Mouse (Mus musculus) T-cell, adult 2 months (primary cell): ENCODE measurements around the gene Slc4a7.

Experiments used
- DNase-seq: peaks from one replicate; pipeline ENCODE4 v3.0.0; 2022; ENCODE audit warnings: low spot score

Gene Slc4a7

DNA sequence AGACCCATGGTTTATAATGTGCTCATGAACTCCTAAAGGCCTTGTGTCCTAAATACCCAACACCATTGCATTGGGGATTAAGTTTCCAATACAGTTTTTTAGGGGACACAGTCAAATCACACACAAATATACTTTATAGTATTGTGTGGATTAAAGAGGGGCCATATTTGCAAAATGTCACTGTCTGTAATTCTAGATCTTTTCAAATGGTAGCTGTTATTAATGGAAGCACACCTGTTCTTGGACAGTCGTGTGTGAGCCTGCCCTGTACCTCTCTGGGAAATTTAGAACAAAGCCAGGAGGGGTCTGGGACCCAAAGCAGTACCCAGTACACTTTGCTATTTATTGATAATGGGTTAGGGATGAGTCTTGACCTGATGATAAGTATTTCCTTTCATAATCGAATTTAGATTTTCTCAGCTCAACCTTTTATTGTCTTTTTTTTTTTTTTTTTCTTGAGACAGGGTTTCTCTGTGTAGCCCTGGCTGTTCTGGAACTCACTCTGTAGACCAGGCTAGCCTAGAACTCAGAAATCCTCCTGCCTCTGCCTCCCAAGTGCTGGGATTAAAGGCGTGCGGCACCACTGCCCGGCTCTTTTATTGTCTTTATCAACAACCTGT lies at the start of gene Slc4a7:
Slc4a7 (plus strand) TSS at position 570 of the 620 bp plus-strand sequence.
- no peak for DNase-seq

DNA sequence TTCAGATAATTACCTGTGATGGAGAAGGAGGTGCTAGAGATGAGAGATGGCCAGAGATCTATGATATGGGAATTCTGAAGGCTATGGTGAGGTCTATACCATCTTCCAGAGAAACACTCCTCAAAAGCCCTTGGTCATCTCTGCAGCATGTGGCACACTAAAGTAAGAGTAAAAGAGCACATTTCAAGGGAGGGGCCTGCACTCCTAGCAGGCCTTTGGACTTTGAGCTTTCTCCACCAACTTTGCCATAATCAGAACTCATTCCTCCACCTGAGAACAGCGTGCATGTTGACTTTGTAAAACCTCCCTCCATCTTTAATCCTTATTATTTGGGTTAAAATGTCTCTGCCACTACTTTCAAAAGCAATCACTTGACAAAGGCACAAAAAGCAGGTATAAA lies 31.5 kb upstream of the Slc4a7 start:
- DNase-seq: no peak

DNA sequence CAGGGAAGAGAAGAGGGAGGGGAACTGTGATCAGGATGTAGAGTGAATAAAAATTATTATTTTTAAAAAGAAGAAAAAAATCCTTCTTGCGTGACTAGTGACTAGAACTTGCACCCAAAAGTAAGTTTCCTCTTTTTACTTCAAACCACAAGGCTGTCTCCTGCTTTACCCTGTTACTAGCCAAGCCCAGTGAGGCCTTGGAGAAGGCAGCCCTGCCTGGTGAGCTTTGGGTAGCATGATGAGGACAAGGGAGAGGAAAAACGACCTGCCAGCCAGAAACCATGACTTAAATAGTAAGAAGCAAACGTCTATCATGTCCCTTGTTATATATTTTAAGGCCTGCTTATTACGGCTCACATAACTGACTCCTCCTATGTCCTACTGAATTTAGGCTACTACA lies 20.5 kb upstream of the Slc4a7 start:
- no peak for DNase-seq

DNA sequence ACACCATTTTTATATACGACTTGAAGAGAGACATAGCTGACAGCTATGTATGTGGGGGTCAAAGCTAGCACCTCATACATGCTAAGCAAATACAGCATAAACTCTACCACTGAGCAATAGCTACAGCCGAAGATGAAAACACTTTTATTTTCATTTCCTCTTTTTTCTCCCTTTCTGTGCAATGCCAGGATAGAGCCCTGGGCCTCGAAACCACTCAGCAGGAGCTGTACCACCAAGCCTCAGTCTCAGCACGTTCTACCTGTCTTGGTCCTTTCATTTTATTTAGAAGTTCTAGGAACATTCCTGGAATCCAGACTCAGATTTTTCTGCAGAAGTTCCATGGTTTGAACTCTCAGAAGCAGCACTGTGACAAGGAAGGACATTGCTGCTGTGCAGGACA lies 17.3 kb upstream of the Slc4a7 start:
- DNase-seq: no peak

DNA sequence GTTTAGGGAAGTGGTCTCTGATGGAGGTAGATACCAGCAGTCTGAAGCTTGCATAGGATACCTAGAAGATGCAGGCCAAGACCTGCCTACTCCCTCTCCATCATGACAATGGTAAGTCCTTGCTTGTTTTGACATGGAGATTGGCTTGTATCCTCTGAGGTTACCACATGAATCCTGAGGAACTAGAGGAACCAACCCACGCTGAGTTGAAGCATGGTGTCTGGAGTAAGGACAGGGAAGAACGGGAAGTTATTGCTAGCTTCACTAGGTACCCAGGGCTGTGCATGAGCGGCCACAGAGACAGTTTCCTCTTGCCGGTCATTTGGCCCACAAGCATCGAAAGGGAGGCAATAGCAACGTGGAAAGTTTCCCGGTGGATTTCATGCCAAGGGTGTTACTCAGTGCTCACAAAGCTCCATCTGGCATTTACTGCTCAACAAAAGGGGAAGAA lies 16.0 kb upstream of the Slc4a7 start:
- no peak for DNase-seq

DNA sequence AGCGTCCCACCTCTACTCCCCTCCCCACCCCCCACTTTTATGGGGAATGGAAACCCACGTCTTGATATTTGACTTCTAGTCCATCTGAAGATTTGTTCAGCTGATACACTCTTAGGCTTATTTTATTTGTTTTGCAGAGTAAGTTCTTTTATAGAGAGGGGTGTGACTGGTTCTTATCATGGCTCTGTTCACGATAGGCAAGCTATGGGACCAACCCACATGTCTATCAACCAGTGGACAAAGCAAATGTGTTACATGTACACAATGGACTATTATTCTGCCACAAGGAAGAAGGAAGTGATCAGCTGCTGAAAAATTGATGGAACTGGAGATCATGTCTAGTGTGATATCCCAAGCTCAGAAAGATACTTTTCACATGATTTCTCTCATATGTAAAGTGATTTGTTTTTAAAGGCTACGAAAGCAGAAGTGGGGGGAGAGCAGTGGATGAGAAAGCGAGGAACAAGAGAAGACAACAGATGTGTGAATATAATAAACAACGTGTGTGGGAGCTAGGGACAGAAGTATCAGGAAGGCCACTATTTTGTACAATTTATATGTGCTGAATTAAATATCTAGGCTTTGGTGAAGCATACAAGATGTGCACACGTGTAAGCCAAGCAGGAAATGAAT lies 14.7 kb upstream of the Slc4a7 start:
- DNase-seq: no peak

DNA sequence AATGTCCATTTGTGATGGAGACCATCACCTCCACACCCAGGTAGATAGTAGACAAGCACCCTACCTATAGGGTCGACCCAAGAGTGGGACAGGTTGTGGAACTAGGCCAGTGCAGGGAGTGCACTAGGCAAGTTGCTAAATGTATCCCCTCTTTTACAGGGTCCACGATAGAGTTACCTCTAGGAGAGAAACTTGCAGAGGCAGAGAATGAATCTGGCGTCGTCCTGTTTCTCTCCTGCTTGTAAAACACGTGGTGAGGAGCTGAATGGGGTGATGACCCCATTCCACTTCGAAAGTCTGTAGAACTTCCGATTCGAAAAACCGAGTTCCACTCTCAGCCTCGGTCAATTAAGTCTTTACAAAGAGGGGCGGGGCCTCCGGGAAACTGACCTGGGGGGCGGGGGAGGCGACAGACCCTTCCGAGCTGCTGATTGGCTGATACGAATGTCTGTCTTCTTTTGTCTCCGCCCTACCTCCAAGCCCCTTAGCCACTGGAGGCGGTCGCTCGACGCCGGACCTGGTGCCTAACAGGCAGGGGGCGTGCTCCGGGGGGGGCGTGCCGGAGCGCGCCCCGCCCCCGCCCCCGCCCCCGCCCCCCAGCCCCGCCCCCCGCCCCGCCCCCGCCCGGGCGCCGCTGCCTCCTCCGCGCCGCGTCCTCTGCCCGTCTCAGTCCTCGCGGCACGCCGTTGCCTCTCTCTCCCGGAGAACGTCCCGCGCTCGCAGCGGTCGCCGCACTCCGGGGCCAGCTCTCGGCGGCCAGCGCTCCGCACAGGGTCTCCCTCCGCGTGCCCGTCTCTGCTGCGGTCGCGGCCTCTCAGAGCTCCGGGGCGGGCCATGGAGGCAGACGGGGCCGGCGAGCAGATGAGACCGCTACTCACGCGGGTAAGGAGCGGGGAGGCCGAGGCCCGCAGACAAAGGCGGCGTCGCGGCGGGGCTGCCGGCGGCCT lies 593 bp downstream of the Slc4a7 start:
- peak; percentile 86 for DNase-seq

DNA sequence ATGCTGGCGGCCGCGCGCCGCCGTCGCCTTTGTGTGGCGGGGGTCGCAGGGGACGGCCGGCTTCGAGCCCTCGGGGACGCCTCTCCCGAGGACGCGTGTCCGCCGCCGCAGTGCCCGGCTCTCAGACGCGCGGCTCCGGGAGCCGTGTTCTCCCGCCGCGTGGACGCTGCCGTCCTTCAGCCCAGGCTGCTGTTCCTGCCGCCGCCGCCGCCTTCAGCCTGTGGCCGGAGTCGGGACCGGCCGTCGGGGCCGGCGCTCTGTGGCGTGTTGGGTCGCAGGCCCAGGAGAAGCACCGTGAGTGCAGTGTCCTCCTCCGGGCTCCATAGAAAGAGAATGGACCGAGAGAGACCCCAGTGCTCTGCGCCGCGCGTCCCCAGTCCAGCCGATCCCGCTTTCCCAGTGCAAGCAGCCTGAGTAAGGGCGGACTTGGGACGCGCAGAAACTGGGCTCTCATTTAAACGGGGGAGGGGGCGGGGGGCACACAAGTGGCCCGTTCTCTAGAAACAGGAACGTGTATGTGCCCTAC lies 1.3 kb downstream of the Slc4a7 start:
- no peak for DNase-seq

DNA sequence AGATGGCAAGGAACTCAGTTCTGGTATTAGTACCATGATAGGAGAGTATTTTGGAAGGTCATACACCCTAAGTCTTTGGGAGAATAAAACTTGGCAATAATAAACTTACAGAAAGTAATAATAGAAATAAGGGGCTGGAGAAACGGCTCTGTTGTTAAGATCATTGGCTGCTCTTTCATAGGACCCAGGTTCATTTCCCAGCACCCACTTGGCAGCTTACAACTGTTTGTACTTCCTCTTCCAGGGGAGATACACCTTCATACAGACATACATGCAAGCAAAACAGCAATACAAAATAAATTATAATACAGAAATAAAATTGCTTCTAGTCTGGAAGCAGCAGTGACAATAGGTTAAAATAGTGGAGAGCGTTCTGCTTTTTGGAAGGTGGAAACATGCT lies 2.6 kb downstream of the Slc4a7 start:
- DNase-seq: no peak

DNA sequence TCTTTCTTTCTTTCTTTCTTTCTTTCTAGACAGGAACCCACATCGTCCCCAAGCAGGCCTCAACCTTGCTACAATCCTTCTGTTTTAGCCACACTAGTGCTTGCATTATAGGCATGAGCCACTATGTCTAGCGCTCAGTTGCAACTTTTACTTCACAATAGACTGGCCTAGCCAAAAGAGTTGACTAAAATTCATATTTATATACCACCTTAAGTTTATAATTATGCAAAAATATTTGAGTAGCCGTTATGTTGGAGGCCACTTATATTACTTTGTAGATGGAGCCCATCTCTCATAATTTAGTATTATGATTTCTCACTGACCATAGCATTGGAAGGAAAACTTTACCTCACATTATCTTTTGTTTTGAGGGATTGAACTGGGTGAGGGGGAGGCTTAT lies 3.0 kb downstream of the Slc4a7 start:
- no peak for DNase-seq

DNA sequence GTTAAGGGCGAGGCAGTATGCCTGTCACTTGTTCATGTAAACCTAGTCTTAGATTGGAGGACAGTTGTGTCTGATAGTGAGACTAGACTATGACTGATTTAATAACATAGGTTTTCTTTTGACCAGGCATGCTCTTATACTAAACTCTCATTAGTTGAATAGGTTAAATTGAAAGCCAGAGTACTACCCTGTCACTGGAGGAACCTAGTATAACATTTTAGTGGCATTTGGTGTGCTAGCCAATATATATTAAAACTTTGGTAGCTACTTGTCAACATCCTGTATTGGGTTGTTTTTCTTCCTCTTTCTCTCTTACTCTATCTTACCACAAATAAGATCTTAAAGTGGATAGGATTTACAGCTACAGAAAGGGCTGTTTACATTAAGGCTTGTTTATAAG lies 4.3 kb downstream of the Slc4a7 start:
- DNase-seq: no peak

DNA sequence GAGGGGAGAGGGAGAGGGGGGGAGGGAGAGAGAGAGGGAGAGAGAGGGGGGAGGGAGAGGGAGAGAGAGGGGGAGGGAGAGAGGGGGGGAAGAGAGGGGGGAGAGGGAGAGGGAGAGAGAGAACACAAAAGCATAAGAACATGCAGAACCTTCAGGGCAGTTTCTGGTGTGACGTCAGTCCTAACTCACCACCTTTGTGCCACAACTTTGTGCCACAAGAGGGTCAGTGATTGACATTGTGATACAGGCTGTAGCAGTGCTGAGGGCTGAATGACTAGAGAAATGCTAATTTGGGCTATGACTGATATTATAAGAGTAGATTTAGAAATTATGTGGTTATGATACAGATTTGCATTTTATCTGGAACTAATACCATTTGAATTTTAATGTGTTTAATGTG lies 5.0 kb downstream of the Slc4a7 start:
- no peak for DNase-seq

DNA sequence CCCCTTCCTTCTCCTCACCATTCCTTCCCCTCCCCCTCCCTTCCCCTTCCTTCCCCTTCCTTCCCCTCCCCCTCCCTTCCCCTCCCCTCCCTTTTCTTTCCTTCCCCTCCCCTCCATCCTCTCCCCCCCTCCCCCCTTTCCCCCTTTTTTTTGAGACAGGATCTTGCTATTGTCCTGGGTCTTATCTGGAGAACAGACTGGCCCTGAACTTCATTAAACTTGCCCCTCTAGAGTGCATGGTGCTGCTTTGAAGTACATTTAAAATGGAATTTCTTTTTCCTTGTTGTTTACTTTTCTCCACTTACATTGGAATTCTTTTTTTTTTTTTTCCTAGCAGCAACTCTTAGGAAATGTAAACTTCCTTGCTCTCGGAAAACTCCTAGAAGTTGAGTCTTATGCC lies 6.9 kb downstream of the Slc4a7 start:
- DNase-seq: no peak

DNA sequence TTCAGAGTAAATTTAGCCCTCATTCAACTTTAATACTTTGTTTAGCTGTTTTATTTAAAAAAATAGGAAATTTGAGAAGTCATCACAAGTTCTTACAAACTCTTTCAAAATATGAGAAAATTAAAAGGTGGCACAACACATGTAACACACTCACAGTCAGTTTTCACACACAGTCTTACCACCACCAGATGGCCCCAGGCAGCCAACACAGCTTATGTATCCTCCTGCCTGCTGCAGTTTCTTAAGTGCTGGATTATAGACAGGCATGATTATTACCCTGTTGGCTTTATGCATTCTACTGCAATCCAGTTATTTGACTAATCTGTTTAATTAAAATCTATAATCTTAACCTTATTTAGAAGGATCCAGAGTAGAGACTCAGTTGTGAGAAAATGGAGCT lies 12.1 kb downstream of the Slc4a7 start:
- DNase-seq: no peak

DNA sequence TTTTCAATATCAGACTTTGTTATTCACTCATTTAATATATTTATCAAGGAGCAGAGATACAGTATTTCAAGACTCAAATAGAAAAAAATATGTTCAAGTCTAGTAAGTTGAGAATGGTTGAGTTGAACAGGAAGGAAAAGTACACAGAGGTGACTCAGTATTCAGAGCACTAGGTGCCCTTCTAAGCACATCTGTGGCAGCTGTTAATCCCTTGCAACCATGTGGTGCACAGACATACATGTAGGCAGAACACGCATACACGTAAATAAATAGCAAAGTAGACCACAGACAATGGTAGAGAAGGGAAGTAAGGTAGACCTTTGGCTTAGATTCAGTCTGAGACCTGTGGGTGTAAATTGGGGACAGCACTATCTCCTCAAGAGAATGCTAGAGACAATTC lies 13.7 kb downstream of the Slc4a7 start:
- no peak for DNase-seq

DNA sequence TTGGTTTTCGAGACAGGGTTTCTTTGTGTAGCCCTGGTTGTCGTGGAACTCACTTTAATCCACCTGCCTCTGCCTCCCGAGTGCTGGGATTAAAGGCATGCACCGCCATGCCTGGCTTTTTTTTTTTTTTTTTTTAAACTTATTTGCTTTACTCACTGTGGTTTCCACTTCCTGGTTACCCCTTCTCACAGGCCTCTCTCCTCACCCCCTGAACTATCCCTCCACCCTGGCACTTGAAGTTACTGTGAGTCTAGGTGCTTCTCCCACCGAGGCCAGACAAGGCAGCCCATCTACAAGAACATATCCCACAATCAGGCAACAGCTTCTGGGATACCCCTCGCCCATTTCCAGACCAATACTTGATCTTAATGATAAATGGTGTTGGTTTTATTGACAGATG lies 14.8 kb downstream of the Slc4a7 start:
- peak; percentile 27 for DNase-seq

DNA sequence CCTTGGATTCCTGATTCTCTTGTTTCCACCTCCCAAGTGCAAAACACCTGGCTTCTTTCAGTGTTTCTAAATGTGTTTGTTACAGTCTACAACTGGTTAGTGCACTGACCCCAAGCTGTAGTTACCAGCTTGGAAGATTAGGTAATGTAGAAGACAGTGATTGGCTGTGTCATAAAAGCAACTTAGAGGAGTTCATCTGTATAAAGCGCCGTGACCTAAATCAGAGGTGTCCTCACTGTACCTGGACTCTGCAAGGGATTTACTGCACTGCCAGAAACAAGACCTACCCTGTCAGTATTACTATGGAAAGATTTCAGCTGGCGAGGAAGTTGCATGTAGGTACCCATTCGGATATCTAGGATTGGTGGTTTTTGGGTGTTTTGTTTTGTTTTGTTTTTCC lies 16.5 kb downstream of the Slc4a7 start:
- DNase-seq: no peak

DNA sequence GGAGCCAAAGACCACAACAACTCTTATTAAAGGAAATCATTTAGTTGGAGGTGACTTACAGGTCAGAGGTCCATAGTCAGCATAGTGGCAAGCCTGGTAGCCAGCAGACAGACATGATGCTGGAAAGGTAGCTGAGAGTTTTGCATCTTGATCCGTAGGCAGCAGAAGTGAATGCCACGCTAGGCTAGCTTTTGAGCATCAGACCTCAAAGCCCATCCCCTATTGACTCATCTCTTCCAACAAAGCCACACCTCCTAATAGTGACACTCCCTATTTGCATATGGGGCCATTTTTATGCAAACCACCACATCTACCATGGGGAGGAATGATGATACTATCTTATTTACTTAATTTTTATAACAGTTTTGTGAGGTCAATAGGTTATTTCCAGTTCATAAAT lies 79.1 kb downstream of the Slc4a7 start:
- DNase-seq: no peak

DNA sequence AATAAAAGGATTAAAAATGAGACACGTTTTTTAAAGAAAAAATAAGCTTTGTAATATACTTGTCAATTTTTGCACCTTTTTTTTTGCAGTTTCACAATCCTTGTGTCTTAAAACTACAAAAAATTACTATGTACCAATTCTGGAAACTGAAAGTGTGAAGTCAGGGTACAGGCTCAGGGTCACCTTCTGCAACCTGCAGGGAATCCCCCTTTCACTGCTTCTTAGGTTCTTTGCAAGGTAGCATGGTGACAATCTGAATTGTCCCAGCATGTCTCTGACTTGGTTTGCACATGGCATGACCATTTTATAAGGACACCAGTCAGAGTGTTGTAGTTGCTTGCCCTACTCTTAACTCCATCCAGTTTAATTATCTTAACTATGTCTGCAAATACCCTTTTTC lies 82.1 kb downstream of the Slc4a7 start:
- no peak for DNase-seq

DNA sequence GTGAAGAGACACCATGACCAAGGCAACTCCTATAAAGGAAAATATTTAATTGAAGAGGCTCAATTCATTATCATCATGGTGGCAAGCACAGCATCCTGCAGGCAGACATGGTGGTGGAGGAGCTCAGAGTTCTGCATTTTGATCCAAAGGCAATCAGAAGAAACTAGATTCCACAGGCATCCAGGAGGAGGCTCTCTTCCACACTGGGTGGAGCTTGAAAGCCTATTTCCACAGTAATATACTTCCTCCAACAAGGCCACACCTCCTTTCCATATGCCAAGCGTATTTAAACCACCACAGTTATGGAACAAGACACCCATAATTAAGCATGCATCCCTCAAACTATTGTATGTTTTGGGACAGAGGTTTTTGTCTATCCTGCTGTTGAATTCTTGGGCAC lies 84.9 kb downstream of the Slc4a7 start:
- no peak for DNase-seq

DNA sequence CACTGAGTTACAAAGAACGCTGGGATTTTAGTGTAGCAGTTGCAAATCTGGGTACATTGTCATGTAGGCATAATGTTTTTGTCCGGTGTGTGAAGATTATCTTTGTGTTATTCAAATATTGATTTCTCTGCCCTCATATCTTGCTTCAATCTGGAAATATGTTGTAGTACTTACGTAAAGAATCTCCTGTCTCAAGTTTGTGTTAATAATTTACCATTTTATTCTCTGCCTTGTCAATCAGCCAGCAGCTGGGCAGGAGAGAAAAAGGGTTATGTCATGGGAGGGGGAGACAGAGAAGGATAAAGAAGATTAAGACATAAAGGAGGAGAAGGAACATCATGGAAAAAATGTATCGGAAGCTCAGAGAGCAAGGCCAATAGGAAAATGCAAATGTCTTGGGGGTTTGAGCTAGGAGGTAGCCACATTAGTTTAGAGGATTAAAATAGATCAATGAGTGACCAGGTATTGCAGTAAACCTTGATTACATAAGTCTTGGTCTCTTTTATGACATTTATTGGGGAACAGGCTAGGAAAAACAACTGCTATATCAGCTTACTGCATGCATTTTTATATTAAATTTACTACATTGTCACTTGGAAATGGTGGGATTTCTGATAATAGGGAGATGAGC lies 87.9 kb downstream of the Slc4a7 start:
- DNase-seq: no peak

DNA sequence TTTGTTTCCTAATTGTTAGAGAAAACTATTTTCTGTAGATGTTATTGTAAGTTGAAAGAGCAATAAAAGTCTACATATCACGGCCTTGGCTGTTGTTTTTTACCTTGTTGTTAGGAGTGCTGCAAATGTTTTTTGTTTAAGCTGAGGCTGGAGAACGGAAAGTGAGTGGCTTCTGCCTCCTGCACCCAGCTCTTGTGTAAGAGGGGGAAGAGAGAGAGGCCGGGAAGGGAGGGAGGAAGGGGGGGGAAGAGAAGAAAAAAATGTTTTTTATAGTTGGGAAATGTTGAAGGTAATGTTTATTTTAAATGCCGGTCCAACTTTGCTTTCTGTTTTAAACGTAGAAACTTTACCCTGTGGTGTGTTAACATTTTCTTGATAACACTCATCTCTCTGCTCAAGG lies 97.8 kb downstream of the Slc4a7 start:
- DNase-seq: no peak
